ENCODE assay signal across 8 mouse cellular contexts in the genomic region with DNA sequence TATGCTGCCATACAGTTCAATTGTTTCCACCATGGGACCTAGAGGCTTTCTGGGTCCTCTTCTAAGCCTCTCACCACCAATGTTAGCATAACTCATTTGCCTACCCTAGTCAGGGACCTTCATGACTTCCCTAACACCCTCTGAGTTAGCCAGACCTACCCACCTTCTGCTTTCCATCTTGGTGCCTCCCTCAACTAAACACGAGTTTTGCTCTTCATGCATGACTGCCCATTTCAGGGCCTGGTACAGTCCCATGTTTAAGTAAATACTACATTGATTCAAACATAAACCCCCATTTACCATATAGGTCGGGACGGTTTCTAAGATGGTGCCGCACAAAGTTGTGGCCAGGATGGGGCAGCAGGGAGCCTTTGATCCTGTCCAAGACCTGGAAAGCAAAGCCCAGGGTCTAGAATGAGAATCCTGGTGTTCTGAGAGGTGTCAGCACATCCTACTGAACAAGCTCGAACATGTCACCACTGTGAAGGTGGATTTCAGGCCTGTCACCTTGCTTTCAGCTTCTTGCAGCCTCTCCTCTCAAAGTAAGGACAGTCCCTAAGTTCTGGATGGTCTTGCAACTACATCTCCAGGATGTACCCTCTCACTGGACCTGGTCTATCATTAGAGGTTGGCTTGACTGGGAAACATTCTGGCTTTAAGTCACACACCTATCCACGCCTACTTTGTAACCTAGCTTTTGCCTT. TPM values are rescaled to one million over a fixed set of nuclear protein-coding genes. Genes with fewer than 3 reads are reported as not detected.
A peak's percentile ranks its signal among the peaks of the same experiment; 100 is the strongest.
DNase-seq lines count a peak whose midpoint lies in the region; ATAC-seq and TF ChIP-seq lines count a peak whose summit lies in the region.

No protein-coding gene starts in this region.

- peak overlapping the region; percentile 96 for H3K4me3 ChIP-seq in kidney, embryonic 14.5 days (ENCODE audit: low read length)
- H3K4me3 ChIP-seq in MEL (ENCODE audit: control insufficient read depth in 1 of 2, insufficient read depth in 1 of 2, low read depth in 2 of 2, low read length in 2 of 2), result 0 out of 4 replicates have a peak overlapping the region, but pooled peaks of 1 of the 2 experiments have one; percentile 51
- no peak overlapping the region for H3K4me3 ChIP-seq in hindbrain, embryonic 13.5 days
- H3K4me3 ChIP-seq in midbrain, embryonic 13.5 days (replicated peaks), result no peak overlapping the region

- H3K9me3 ChIP-seq in kidney, embryonic 14.5 days (ENCODE audit: control insufficient read depth, low read length), result no peaks in the 10 kb centered on the region
- no peaks in the 10 kb centered on the region for H3K9me3 ChIP-seq in MEL (replicated peaks; ENCODE audit: insufficient read depth, low read length)
- H3K9me3 ChIP-seq in hindbrain, embryonic 13.5 days, result no peaks in the 10 kb centered on the region
- H3K9me3 ChIP-seq in midbrain, embryonic 13.5 days, result no peaks in the 10 kb centered on the region

- ATAC-seq in kidney, embryonic 14.5 days (ENCODE audit: low FRiP score, low TSS enrichment), result no peak
- no peak for ATAC-seq in hindbrain, embryonic 13.5 days (ENCODE audit: low FRiP score)
- ATAC-seq in midbrain, embryonic 13.5 days, result no peak

- peaks cover 51% of the 10 kb centered on the region for H3K36me3 ChIP-seq in kidney, embryonic 14.5 days (ENCODE audit: control insufficient read depth, insufficient read depth, low read length)
- H3K36me3 ChIP-seq in MEL (ENCODE audit: control insufficient read depth in 1 of 2, insufficient read depth in 2 of 2, low read length in 2 of 2), result peaks cover 10 to 20% of the 10 kb centered on the region in 2 experiments
- H3K36me3 ChIP-seq in hindbrain, embryonic 13.5 days, result peaks cover 54% of the 10 kb centered on the region
- H3K36me3 ChIP-seq in midbrain, embryonic 13.5 days, result peaks cover 57% of the 10 kb centered on the region

- H3K79me2 ChIP-seq in MEL (ENCODE audit: control insufficient read depth, insufficient read depth, low read length, poor library complexity), result peaks cover 28% of the 10 kb centered on the region

- 81% methylated on average over 6 of the region's 6 CpGs for WGBS in kidney, embryonic 14.5 days
- WGBS in hindbrain, embryonic 13.5 days, result 82% methylated on average over 6 of the region's 6 CpGs
- WGBS in midbrain, embryonic 13.5 days, result 86% methylated on average over 6 of the region's 6 CpGs

- H3K27me3 ChIP-seq in kidney, embryonic 14.5 days (ENCODE audit: control insufficient read depth, insufficient read depth, low read length), result no peaks in the 10 kb centered on the region
- H3K27me3 ChIP-seq in MEL (ENCODE audit: control insufficient read depth in 1 of 2, insufficient read depth in 2 of 2, low read length in 2 of 2), result no peaks in the 10 kb centered on the region
- H3K27me3 ChIP-seq in hindbrain, embryonic 13.5 days, result no peaks in the 10 kb centered on the region
- H3K27me3 ChIP-seq in midbrain, embryonic 13.5 days, result no peaks in the 10 kb centered on the region

- peak overlapping the region; percentile 95; the same call in 1 of the 2 replicates for H3K4me2 ChIP-seq in kidney, embryonic 14.5 days (replicated peaks; ENCODE audit: low read depth, low read length)
- H3K4me2 ChIP-seq in hindbrain, embryonic 13.5 days, result peak overlapping the region; percentile 98
- H3K4me2 ChIP-seq in midbrain, embryonic 13.5 days (replicated peaks), result peak overlapping the region; percentile 98

- no peak for TF ChIP-seq CTCF in MEL (IDR thresholded peaks at IDR 0.05 in 2 of 3, conservative IDR thresholded peaks at IDR 0.05 in 1 of 3; ENCODE audit: control insufficient read depth in 1 of 3, insufficient read depth in 1 of 3, low read depth in 2 of 3, low read length in 3 of 3, poor library complexity in 1 of 3, severe bottlenecking in 1 of 3)

- no peak overlapping the region for H3K27ac ChIP-seq in kidney, embryonic 14.5 days (ENCODE audit: low read depth, low read length)
- H3K27ac ChIP-seq in MEL (ENCODE audit: control insufficient read depth, low read depth, low read length), result no peak overlapping the region
- no peak overlapping the region for H3K27ac ChIP-seq in hindbrain, embryonic 13.5 days
- H3K27ac ChIP-seq in midbrain, embryonic 13.5 days, result no peak overlapping the region

- H3K9ac ChIP-seq in kidney, embryonic 14.5 days (ENCODE audit: low read depth, low read length), result 0 out of 2 replicates have a peak overlapping the region, but pooled peaks have one; percentile 88
- H3K9ac ChIP-seq in MEL (ENCODE audit: control insufficient read depth, low read depth, low read length, poor library complexity, severe bottlenecking), result no peak overlapping the region
- no peak overlapping the region for H3K9ac ChIP-seq in hindbrain, embryonic 13.5 days
- no peak overlapping the region for H3K9ac ChIP-seq in midbrain, embryonic 13.5 days (replicated peaks)

- no peak for TF ChIP-seq EP300 in MEL (IDR thresholded peaks at IDR 0.05; ENCODE audit: low read depth in 1 of 2, low read length in 2 of 2)

- no peak for TF ChIP-seq POLR2A in MEL (IDR thresholded peaks at IDR 0.05; ENCODE audit: control insufficient read depth in 1 of 2, insufficient read depth in 1 of 2, low read depth in 1 of 2, low read length in 2 of 2, poor library complexity in 1 of 2)

- DNase-seq in kidney, postnatal 36 days, result no peak
- peak; percentile 59 for DNase-seq in MEL (ENCODE audit: low read depth, low spot score)
- DNase-seq in layer of hippocampus, adult 9-11 months, result no peak
- DNase-seq in ovary, postnatal 14 days (ENCODE audit: low spot score), result no peak
- DNase-seq in urinary bladder, postnatal 25 days (ENCODE audit: low spot score), result no peak

- no peak for TF ChIP-seq RAD21 in MEL (IDR thresholded peaks at IDR 0.05; ENCODE audit: low read depth, low read length)

- H3K4me1 ChIP-seq in kidney, embryonic 14.5 days (ENCODE audit: control insufficient read depth, insufficient read depth, low read length), result peaks cover 18% of the 10 kb centered on the region
- peaks cover 3 to 22% of the 10 kb centered on the region in 2 experiments; a peak in 3 of 4 replicates for H3K4me1 ChIP-seq in MEL (ENCODE audit: control insufficient read depth in 1 of 2, insufficient read depth in 2 of 2, low read length in 2 of 2)
- H3K4me1 ChIP-seq in hindbrain, embryonic 13.5 days (replicated peaks), result peaks cover 39% of the 10 kb centered on the region
- peaks cover 33% of the 10 kb centered on the region for H3K4me1 ChIP-seq in midbrain, embryonic 13.5 days (replicated peaks)

TF ChIP-seq in MEL, 35 proteins besides CTCF, POLR2A, EP300 and RAD21:
- no peak for TF ChIP-seq USF2 (IDR thresholded peaks at IDR 0.05; ENCODE audit: borderline replicate concordance in 1 of 2, insufficient read depth in 1 of 2, low read depth in 1 of 2, low read length in 2 of 2)

RNA-seq across cellular contexts. Expression of a gene that starts 1.2 kb away (rescaled TPM):
- 27.0 and 41.3 TPM in 2 replicates for polyA plus RNA-seq in kidney, embryonic 14.5 days (2014; fragmentation: Nextera tagmentation; extraction: Ambion mirVana)
- total RNA-seq in MEL (2012; rRNA removed), result 74.1 and 87.9 TPM in 2 replicates
- 100 to 1,000 TPM in 1 of 2 experiments, 10 to 100 TPM in 1; 45.8 to 163 TPM for polyA plus RNA-seq in MEL (2012; ENCODE audit: insufficient read depth in 1 of 2, insufficient read length in 2 of 2, low read depth in 1 of 2, low replicate concordance in 2 of 2, missing spikeins in 1 of 2)
- 53.5 and 55.0 TPM in 2 replicates for polyA plus RNA-seq in hindbrain, embryonic 13.5 days (2015; fragmentation: Nextera tagmentation; extraction: Ambion mirVana)
- polyA plus RNA-seq in midbrain, embryonic 13.5 days (2015; fragmentation: Nextera tagmentation; extraction: Ambion mirVana), result 52.8 and 58.6 TPM in 2 replicates

RNA-seq across cellular contexts. Expression of a gene that starts 1.3 kb away (rescaled TPM):
- polyA plus RNA-seq in kidney, embryonic 14.5 days (2014; fragmentation: Nextera tagmentation; extraction: Ambion mirVana), result 23.4 and 24.0 TPM in 2 replicates
- 22.8 and 24.0 TPM in 2 replicates for total RNA-seq in MEL (2012; rRNA removed)
- polyA plus RNA-seq in MEL (2012; ENCODE audit: insufficient read depth in 1 of 2, insufficient read length in 2 of 2, low read depth in 1 of 2, low replicate concordance in 2 of 2, missing spikeins in 1 of 2), result 10 to 100 TPM in 1 of 2 experiments, not detected in 1; 84.9 TPM
- 25.7 and 27.7 TPM in 2 replicates for polyA plus RNA-seq in hindbrain, embryonic 13.5 days (2015; fragmentation: Nextera tagmentation; extraction: Ambion mirVana)
- polyA plus RNA-seq in midbrain, embryonic 13.5 days (2015; fragmentation: Nextera tagmentation; extraction: Ambion mirVana), result 28.7 and 28.8 TPM in 2 replicates

RNA-seq across cellular contexts. Expression of a gene that starts 24.7 kb away (rescaled TPM):
- 105 and 125 TPM in 2 replicates for polyA plus RNA-seq in kidney, embryonic 14.5 days (2014; fragmentation: Nextera tagmentation; extraction: Ambion mirVana)
- 249 and 263 TPM in 2 replicates for total RNA-seq in MEL (2012; rRNA removed)
- 100 to 1,000 TPM in 1 of 2 experiments, 10 to 100 TPM in 1; 71.4 to 381 TPM for polyA plus RNA-seq in MEL (2012; ENCODE audit: insufficient read depth in 1 of 2, insufficient read length in 2 of 2, low read depth in 1 of 2, low replicate concordance in 2 of 2, missing spikeins in 1 of 2)
- 156 and 158 TPM in 2 replicates for polyA plus RNA-seq in hindbrain, embryonic 13.5 days (2015; fragmentation: Nextera tagmentation; extraction: Ambion mirVana)
- 172 and 183 TPM in 2 replicates for polyA plus RNA-seq in midbrain, embryonic 13.5 days (2015; fragmentation: Nextera tagmentation; extraction: Ambion mirVana)

RNA-seq across cellular contexts. Expression of a gene that starts 44.6 kb away (rescaled TPM):
- polyA plus RNA-seq in kidney, embryonic 14.5 days (2014; fragmentation: Nextera tagmentation; extraction: Ambion mirVana), result 46.9 and 60.3 TPM in 2 replicates
- 121 and 131 TPM in 2 replicates for total RNA-seq in MEL (2012; rRNA removed)
- 100 to 1,000 TPM; 121 to 423 TPM for polyA plus RNA-seq in MEL (2012; ENCODE audit: insufficient read depth in 1 of 2, insufficient read length in 2 of 2, low read depth in 1 of 2, low replicate concordance in 2 of 2, missing spikeins in 1 of 2)
- polyA plus RNA-seq in hindbrain, embryonic 13.5 days (2015; fragmentation: Nextera tagmentation; extraction: Ambion mirVana), result 29.4 and 29.9 TPM in 2 replicates
- 32.1 and 39.6 TPM in 2 replicates for polyA plus RNA-seq in midbrain, embryonic 13.5 days (2015; fragmentation: Nextera tagmentation; extraction: Ambion mirVana)
